Mouse (Mus musculus): ENCODE measurements around the gene Miga1. TPM values are rescaled to one million over a fixed set of nuclear protein-coding genes. Genes with fewer than 3 reads are reported as not detected.
A peak's percentile ranks its signal among the peaks of the same experiment; 100 is the strongest.

The Miga1 gene
- polyA plus RNA-seq (2015; fragmentation: Nextera tagmentation; extraction: Ambion mirVana): 17.7 and 19.0 TPM in 2 replicates

GRCm38 (mm10) chr3:152339862-152340557, at the start of gene Miga1:
TSS of gene Miga1 (minus strand) at chr3:152340407.
- H3K27ac ChIP-seq (ENCODE audit: low read depth, low read length): peak within 1 kb of the TSS; percentile 84
- H3K36me3 ChIP-seq (ENCODE audit: control insufficient read depth, insufficient read depth, low read length): peaks cover 6% of the 10 kb centered on the region; the same call in 1 of the 2 replicates
- peaks cover 7% of the 10 kb centered on the region for H3K4me1 ChIP-seq (ENCODE audit: control insufficient read depth, insufficient read depth, low read depth, low read length)
- peak; percentile 96 for ATAC-seq
- H3K4me2 ChIP-seq (ENCODE audit: low read length): peak within 1 kb of the TSS; percentile 54
- peak within 1 kb of the TSS; percentile 85 for H3K9ac ChIP-seq (ENCODE audit: low read depth, low read length)
- H3K27me3 ChIP-seq (replicated peaks; ENCODE audit: control insufficient read depth, insufficient read depth, low read length): no peaks in the 10 kb centered on the region
- H3K9me3 ChIP-seq (ENCODE audit: control insufficient read depth, low read length): no peaks in the 10 kb centered on the region
- 2% methylated on average over 53 of the region's 54 CpGs for WGBS
- peak within 1 kb of the TSS; percentile 96 for H3K4me3 ChIP-seq (ENCODE audit: low read length)

- ATAC-seq: no peak
- Histone ChIP-seq H3K4me3 (ENCODE audit: low read length) (no peak overlapping the region), H3K27ac (ENCODE audit: low read depth, low read length) (no peak overlapping the region), H3K27me3 (replicated peaks; ENCODE audit: control insufficient read depth, insufficient read depth, low read length) (no peaks in the 10 kb centered on the region), H3K4me1 (ENCODE audit: control insufficient read depth, insufficient read depth, low read depth, low read length) (no peaks in the 10 kb centered on the region), H3K4me2 (ENCODE audit: low read length) (no peak overlapping the region), H3K36me3 (ENCODE audit: control insufficient read depth, insufficient read depth, low read length) (peaks cover 29% of the 10 kb centered on the region), H3K9me3 (ENCODE audit: control insufficient read depth, low read length) (no peaks in the 10 kb centered on the region), H3K9ac (ENCODE audit: low read depth, low read length) (no peak overlapping the region)
- 60% methylated on average over 11 of the region's 11 CpGs for WGBS
These were observed 43.9 kb upstream of the Miga1 start for GRCm38 (mm10) chr3:152384106-152384505.

- peaks cover 35% of the 10 kb centered on the region for H3K36me3 ChIP-seq (ENCODE audit: control insufficient read depth, insufficient read depth, low read length)
- ATAC-seq: no peak
- 90% methylated on average over 4 of the region's 4 CpGs for WGBS
- no peaks in the 10 kb centered on the region for H3K9me3 ChIP-seq (ENCODE audit: control insufficient read depth, low read length)
- no peaks in the 10 kb centered on the region for H3K27me3 ChIP-seq (replicated peaks; ENCODE audit: control insufficient read depth, insufficient read depth, low read length)
- no peak overlapping the region for H3K9ac ChIP-seq (ENCODE audit: low read depth, low read length)
- H3K27ac ChIP-seq (ENCODE audit: low read depth, low read length): no peak overlapping the region
- H3K4me2 ChIP-seq (ENCODE audit: low read length): no peak overlapping the region
- no peaks in the 10 kb centered on the region for H3K4me1 ChIP-seq (ENCODE audit: control insufficient read depth, insufficient read depth, low read depth, low read length)
- H3K4me3 ChIP-seq (ENCODE audit: low read length): no peak overlapping the region
These were observed 35.9 kb upstream of the Miga1 start for GRCm38 (mm10) chr3:152376063-152376462.

GRCm38 (mm10) chr3:152364181-152364580, 24.0 kb upstream of the Miga1 start:
- no peak overlapping the region for H3K27ac ChIP-seq (ENCODE audit: low read depth, low read length)

GRCm38 (mm10) chr3:152359151-152359550, 18.9 kb upstream of the Miga1 start:
- WGBS: 79% methylated on average over 7 of the region's 7 CpGs
- ATAC-seq: no peak
- Histone ChIP-seq H3K27me3 (replicated peaks; ENCODE audit: control insufficient read depth, insufficient read depth, low read length) (no peaks in the 10 kb centered on the region), H3K4me3 (ENCODE audit: low read length) (no peak overlapping the region), H3K36me3 (ENCODE audit: control insufficient read depth, insufficient read depth, low read length) (peaks cover 13% of the 10 kb centered on the region), H3K9ac (ENCODE audit: low read depth, low read length) (no peak overlapping the region), H3K27ac (ENCODE audit: low read depth, low read length) (no peak overlapping the region), H3K4me1 (ENCODE audit: control insufficient read depth, insufficient read depth, low read depth, low read length) (no peaks in the 10 kb centered on the region), H3K4me2 (ENCODE audit: low read length) (no peak overlapping the region), H3K9me3 (ENCODE audit: control insufficient read depth, low read length) (no peaks in the 10 kb centered on the region)

More at GRCm38 (mm10) chr3:152364181-152364580, 24.0 kb upstream of the Miga1 start:
- H3K4me1 ChIP-seq (ENCODE audit: control insufficient read depth, insufficient read depth, low read depth, low read length): no peaks in the 10 kb centered on the region
- 96% methylated on average over 2 of the region's 2 CpGs for WGBS
- no peak overlapping the region for H3K9ac ChIP-seq (ENCODE audit: low read depth, low read length)
- no peak overlapping the region for H3K4me3 ChIP-seq (ENCODE audit: low read length)
- H3K4me2 ChIP-seq (ENCODE audit: low read length): no peak overlapping the region
- H3K27me3 ChIP-seq (replicated peaks; ENCODE audit: control insufficient read depth, insufficient read depth, low read length): no peaks in the 10 kb centered on the region
- no peak for ATAC-seq
- no peaks in the 10 kb centered on the region for H3K9me3 ChIP-seq (ENCODE audit: control insufficient read depth, low read length)
- H3K36me3 ChIP-seq (ENCODE audit: control insufficient read depth, insufficient read depth, low read length): peaks cover 32% of the 10 kb centered on the region

GRCm38 (mm10) chr3:152356751-152357150, 16.5 kb upstream of the Miga1 start:
- no peaks in the 10 kb centered on the region for H3K27me3 ChIP-seq (replicated peaks; ENCODE audit: control insufficient read depth, insufficient read depth, low read length)
- H3K27ac ChIP-seq (ENCODE audit: low read depth, low read length): no peak overlapping the region
- H3K4me1 ChIP-seq (ENCODE audit: control insufficient read depth, insufficient read depth, low read depth, low read length): peaks cover 6% of the 10 kb centered on the region; the same call in 1 of the 2 replicates
- H3K36me3 ChIP-seq (ENCODE audit: control insufficient read depth, insufficient read depth, low read length): peaks cover 4% of the 10 kb centered on the region
- 86% methylated on average over 9 of the region's 9 CpGs for WGBS
- no peaks in the 10 kb centered on the region for H3K9me3 ChIP-seq (ENCODE audit: control insufficient read depth, low read length)
- H3K4me3 ChIP-seq (ENCODE audit: low read length): no peak overlapping the region
- no peak overlapping the region for H3K4me2 ChIP-seq (ENCODE audit: low read length)
- no peak for ATAC-seq
- no peak overlapping the region for H3K9ac ChIP-seq (ENCODE audit: low read depth, low read length)

- no peak overlapping the region for H3K27ac ChIP-seq (ENCODE audit: low read depth, low read length)
- ATAC-seq: no peak
- no peaks in the 10 kb centered on the region for H3K27me3 ChIP-seq (replicated peaks; ENCODE audit: control insufficient read depth, insufficient read depth, low read length)
- WGBS: 62% methylated on average over 5 of the region's 5 CpGs
- no peak overlapping the region for H3K9ac ChIP-seq (ENCODE audit: low read depth, low read length)
- no peaks in the 10 kb centered on the region for H3K9me3 ChIP-seq (ENCODE audit: control insufficient read depth, low read length)
- H3K36me3 ChIP-seq (ENCODE audit: control insufficient read depth, insufficient read depth, low read length): no peaks in the 10 kb centered on the region
- H3K4me3 ChIP-seq (ENCODE audit: low read length): no peak overlapping the region
- H3K4me1 ChIP-seq (ENCODE audit: control insufficient read depth, insufficient read depth, low read depth, low read length): peaks cover 6% of the 10 kb centered on the region; the same call in 1 of the 2 replicates
- no peak overlapping the region for H3K4me2 ChIP-seq (ENCODE audit: low read length)
These were observed 15.2 kb upstream of the Miga1 start for GRCm38 (mm10) chr3:152355361-152355760.

- H3K4me2 ChIP-seq (ENCODE audit: low read length): no peak overlapping the region
- no peak overlapping the region for H3K4me3 ChIP-seq (ENCODE audit: low read length)
- H3K27ac ChIP-seq (ENCODE audit: low read depth, low read length): peak overlapping the region; percentile 24; the same call in 1 of the 2 replicates
- H3K36me3 ChIP-seq (ENCODE audit: control insufficient read depth, insufficient read depth, low read length): no peaks in the 10 kb centered on the region
- WGBS: 61% methylated on average over 10 of the region's 10 CpGs
- peak; percentile 50; the same call in 1 of the 2 replicates for ATAC-seq
- no peak overlapping the region for H3K9ac ChIP-seq (ENCODE audit: low read depth, low read length)
- peaks cover 8% of the 10 kb centered on the region for H3K4me1 ChIP-seq (ENCODE audit: control insufficient read depth, insufficient read depth, low read depth, low read length)
- H3K9me3 ChIP-seq (ENCODE audit: control insufficient read depth, low read length): no peaks in the 10 kb centered on the region
- H3K27me3 ChIP-seq (replicated peaks; ENCODE audit: control insufficient read depth, insufficient read depth, low read length): no peaks in the 10 kb centered on the region
These were observed 13.4 kb upstream of the Miga1 start for GRCm38 (mm10) chr3:152353434-152354177.

GRCm38 (mm10) chr3:152352289-152352688, 12.1 kb upstream of the Miga1 start:
- Histone ChIP-seq H3K9me3 (ENCODE audit: control insufficient read depth, low read length) (no peaks in the 10 kb centered on the region), H3K4me1 (ENCODE audit: control insufficient read depth, insufficient read depth, low read depth, low read length) (peaks cover 10% of the 10 kb centered on the region), H3K9ac (ENCODE audit: low read depth, low read length) (no peak overlapping the region), H3K27ac (ENCODE audit: low read depth, low read length) (no peak overlapping the region), H3K27me3 (replicated peaks; ENCODE audit: control insufficient read depth, insufficient read depth, low read length) (no peaks in the 10 kb centered on the region), H3K4me3 (ENCODE audit: low read length) (no peak overlapping the region), H3K4me2 (ENCODE audit: low read length) (no peak overlapping the region), H3K36me3 (ENCODE audit: control insufficient read depth, insufficient read depth, low read length) (no peaks in the 10 kb centered on the region)
- 92% methylated on average over 4 of the region's 4 CpGs for WGBS
- no peak for ATAC-seq
